Mouse (Mus musculus) MN1 (cell line): ENCODE measurements around the gene Unk.

Experiments used
- DNase-seq: peaks from one replicate; pipeline ENCODE4 v3.0.0-alpha.2; 2016; ENCODE audit warnings: low spot score

The Unk gene

DNA sequence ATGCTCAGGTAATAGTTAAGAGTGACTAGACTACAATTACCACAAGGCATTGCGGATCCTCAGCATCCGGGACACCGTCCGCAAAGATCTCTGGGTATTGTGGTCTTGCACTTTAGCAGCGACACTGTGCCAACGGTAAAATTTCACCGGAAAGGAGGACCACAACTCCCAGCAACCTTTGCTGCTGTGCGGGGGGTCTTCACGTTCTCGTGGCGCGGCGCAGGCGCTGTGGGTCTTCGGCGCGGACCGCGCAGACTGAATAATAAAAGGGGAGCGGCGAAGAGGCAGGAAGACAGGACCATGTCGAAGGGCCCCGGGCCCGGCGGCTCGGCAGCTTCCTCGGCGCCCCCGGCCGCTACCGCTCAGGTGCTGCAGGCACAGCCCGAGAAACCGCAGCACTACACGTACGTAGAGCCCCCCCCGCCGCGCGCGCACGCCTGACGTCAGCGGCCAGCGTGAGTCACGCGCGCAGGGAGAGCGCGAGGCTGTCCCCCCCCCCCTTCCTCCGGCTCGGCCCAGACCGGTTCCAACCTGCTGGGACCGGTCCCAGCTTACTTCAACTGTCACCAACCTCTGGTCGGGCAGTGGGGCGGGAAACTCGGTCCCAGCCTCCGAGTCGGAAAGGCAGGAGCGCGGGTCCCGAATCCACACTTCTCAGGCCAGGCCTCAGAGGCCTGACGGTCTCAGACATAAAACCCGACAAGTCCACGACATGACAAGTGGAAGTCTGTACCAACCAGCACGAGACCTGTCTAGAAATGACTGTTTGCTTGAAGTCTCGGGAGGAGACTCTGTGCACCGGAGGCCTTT is at the start of gene Unk:
TSS of gene Unk (plus strand) at position 235 of the 810 bp plus-strand sequence.
- DNase-seq, result peak; percentile 98

DNA sequence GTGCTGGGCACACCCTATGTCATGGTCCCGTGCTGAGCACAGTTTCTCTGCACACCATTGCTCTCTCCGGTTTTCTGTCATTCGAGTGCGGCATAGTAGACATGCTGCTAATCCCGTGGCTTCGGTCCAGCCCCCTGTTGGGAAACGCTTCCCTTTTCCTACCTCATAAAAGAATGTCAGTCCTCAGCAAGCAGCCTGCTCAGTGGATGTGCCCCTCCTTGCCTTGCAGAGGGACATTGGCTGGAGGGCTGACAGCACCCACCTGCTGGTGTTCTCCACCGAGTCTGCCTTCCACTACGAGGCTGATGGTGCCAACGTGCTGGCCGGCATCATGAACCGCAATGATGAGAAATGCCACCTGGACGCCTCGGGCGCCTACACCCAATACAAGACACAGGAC is 47.6 kb upstream of the Unk start:
- DNase-seq, result no peak

DNA sequence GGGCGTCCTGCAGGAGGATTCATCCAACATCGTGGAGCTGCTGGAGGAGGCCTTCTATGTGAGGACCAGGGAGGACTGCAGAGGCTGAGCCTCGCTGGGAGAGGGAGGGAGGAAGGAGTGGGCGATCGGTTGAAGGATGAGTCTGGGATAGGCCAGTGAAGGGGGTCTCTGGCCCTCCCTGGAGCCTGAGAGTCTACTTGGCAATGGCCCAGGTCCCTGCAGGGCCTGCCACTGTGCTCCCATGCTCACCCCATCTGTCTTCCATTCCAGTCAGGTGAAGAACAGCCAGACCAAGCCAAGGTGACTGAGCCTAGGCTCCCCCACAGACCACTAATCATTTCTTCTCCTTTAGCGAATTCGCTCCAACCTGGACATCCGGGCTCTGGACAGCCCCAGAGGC is 46.8 kb upstream of the Unk start:
- no peak for DNase-seq

DNA sequence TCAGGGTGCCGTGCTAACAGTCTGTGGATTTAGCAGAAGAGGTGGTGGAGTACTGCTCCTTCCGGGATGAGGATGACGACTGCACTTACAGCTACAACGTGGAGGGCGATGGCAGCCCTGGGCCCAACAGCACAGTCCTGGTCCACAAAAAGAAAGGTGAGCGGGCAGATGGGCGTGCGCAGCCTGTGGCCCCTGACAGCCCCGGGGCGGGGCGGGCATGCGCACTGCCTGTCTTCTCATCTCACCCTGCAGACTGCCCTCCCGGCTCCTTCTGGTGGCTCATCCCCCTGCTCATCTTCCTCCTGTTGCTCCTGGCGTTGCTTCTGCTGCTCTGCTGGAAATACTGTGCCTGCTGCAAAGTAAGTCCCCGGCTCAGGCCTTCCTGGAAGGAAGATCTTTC is 40.4 kb upstream of the Unk start:
- DNase-seq, result no peak

DNA sequence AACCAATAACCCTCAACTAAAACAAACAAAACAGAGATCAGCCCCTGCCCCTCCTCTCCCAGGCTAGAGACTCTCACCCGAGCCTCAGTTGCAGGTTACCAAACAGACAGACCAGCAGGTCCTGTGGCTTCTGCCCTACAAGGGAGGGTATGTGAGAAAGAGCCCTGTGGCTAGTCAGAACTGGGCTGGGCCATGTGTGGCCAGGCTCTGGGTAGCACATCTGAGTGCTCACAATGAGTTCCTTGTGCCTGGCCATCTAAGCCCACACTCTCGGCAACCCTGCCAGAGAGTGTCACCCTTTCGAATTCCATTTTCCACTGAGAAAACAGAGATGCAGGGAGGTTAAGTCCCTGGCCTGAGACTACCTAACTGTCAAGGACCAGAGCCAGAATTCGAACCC is 38.0 kb upstream of the Unk start:
- DNase-seq, result no peak

DNA sequence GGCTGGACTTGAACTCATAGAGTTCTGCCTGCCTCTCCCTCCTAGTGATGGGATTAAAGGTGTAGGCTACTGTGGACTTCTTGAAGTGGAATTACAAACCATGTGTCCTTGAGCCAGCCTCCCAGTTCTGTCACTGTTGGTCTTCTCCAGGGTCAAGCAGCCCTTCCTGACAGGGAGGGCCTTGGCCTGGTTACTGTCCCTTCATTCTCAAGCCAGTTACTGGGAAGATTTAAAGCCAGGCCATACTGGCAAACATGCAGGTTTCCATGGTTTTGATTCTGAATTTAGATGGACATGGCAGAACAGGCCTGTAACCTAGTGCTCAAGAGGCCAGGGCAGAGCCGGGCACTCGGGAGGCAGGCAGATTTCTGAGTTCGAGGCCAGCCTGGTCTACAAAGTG is 34.9 kb upstream of the Unk start:
- no peak for DNase-seq

DNA sequence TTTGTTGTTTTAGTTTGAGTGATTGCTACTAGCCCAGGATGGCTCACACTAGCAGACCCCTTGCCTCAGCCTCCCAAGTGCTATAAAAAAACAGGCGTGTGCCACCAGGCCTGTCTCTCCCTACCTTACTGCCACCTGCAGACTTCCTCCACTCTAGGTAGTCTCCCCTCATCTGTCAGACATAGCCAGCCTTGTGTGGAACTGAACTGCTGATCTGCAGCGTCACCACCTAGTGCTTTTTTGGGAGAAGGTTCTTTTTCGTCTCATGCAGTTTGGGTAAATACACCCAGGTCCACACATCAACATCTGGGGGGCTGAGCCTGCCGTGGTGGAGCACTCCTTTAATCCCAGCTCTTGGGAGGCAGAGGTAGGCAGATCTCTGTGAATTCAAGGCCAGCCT is 33.1 kb upstream of the Unk start:
- DNase-seq, result no peak

DNA sequence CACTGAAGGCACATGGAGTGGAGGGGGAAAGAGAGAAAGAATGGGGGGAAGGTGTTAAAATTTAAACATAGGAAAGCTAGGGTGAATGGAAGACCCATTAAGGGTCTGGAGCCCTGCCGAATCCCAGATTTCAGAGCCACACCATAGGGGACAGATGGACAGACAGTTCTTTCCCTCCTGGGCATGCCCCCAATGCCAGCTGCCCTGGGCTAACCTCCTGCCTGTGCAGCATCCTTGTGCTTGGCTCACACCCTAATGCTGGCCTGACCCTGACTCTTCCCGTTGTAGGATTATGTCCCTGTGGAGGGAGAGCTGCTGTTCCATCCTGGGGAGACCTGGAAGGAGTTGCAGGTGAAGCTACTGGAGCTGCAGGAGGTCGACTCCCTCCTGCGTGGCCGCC is 32.5 kb upstream of the Unk start:
- no peak for DNase-seq

DNA sequence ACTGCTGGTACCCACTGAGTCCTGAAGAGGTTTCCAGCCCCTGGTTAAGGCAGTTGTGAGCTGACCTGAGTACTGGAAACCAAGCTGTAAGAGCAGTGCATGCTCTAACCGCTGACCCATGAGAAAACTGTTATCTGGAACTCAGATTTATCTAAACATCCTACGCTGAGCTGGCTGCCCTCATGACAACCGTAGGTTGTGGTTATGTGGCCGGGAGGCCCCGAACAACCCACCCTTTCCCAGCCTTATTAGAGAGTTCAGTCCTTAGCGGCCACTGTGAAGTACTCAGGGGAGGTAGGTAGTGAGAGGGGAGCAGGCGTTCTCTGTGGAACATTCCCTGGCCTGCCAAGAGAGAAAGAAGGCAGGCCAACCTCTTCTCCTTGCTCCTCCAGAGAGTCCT is 31.1 kb upstream of the Unk start:
- DNase-seq, result no peak

DNA sequence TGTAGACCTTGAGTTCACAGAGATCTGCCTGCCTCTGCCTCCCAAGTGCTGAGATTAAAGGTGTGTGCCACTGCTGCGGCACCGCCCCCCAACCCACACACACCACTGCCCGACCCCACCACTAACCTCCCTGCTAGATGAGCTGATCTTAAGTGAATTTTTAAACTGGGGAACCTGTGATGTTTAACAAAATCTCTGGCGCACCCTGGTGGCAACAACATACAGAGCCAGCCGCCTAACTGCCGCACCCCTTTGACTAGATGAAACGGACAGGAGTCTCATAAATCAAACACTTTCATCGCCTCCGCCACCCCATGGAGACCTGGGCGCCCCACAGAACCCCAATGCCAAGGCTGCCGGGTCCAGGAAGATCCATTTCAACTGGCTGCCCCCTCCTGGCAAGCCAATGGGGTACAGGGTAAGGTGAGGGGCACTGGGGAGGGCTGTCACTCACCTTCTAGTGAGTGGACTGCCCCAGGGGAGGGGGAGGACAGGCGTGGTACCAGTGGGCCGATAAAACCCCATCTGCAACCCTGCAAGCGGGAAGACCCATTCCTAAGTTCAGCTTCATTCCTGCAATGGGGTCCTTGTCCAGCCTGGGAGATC is 30.5 kb upstream of the Unk start:
- peak; percentile 81 for DNase-seq

DNA sequence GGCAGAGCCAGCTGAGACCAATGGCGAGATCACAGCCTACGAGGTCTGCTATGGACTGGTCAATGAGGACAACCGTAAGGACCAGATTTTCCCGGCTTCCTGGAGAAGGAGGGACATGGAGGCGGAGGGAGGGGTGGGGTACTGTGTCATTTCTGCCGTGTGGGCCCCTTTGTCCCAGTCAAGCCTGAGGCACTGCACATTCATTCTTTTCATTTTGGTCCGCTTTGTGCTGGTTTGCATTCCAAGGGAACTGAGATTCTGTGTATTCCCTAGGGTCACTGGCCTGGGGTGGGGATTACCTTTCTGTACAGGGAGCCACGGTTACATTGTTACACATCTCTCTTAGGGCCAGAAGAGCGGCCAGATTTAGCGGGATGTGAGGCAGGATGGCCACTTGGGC is 29.5 kb upstream of the Unk start:
- DNase-seq, result peak; percentile 43

DNA sequence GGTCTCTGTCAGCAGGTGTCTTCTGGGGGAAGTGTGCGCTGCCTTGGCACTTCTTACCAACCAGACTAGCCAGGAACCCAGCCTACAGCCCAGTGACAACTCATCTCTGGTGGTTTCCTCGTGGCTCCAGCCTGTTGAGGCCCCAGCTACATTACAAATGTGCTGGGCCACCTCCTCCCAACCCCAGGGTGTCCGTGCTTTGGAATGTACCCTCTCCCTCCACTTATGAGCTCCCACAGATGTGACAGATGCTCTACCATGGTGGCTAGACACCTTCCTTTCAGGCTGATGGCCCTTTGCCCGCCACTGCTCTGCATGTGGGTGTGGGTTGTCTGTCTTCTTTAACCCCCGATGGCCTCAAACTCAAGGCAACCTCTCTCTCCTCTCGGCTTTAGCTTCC is 28.4 kb upstream of the Unk start:
- DNase-seq, result no peak

DNA sequence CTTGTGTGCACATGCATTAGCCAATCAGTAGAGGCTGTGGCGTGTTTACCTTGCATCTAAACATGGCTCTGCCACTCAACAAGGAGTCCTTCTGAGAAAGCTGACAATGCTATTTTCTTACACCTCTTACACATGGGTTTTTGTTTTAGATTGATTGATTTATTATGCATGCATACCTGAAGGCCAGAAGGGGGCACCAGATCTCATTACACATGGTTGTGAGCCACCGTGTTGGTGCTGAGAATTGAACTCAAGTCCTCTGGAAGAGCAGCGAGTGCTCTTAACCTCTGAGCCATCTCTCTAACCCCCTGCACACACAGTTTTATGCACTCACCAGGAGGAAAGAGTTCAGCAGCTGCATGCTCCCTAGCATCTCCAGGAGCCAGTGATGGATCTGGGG is 27.2 kb upstream of the Unk start:
- no peak for DNase-seq

DNA sequence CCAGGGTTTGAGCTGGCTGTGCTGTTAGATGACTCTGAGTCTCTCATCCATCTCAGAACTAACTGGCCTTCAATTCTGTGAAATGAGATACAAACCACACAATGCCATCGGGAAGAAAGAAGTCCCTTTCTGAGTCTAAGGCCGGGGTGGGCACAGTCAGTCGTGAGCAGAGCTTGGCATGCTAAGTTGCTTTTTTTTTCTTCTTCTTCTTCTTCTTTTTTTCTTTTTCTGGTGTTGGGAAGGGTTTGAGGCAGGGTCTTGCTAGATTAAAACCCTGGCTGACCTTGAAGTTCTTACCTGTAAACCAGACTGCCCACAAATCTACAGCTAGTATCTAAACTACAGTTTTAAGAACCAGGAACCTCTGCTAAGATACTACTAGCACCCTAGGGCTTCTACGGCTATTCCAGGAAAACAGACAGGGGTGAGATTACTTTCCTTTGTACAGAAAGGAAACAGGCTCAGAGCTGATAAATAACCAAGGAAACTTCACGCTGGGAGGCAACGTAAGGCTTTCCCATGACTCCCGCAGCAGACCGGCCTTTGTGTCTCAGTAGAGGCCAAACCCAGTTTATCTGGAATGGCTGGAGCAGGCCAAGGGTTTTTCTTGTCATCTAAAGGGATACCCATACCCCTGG is 25.8 kb upstream of the Unk start:
- DNase-seq, result no peak

DNA sequence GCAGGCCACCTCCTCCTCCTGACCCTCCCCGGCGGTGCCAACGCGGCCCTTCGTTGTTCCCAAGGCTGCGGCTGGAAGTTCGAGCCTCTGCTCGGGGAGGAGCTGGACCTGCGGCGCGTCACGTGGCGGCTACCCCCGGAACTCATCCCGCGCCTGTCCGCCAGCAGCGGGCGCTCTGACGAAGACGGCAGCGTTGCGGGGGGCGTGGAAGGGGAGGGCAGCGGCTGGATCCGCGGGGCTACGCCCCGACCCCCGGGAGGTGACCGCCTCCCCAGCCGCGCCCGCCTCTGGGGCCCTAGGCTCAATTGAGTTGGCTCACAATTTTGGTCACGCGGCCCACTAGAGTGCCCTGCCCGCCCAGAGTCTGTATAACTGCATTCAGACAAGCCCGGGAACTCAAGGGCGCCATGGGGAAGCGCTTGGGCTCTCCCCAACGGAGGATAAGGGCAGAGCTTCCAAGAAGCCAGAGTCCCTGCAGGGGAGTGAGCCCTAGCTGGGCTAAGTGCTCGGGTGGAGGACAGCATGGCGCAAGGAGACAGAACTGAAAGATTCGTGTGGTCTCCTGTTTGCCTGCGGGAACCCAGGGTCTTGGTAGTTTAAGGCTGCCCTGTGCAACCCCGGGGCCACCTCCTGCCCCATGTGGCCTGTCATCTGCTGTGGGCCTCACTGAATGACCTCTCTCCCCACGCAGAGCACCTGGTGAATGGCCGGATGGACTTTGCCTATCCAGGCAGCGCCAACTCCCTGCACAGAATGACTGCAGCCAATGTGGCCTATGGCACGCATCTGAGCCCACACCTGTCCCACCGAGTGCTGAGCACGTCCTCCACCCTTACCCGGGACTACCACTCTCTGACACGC is 25.1 kb upstream of the Unk start:
- no peak for DNase-seq

DNA sequence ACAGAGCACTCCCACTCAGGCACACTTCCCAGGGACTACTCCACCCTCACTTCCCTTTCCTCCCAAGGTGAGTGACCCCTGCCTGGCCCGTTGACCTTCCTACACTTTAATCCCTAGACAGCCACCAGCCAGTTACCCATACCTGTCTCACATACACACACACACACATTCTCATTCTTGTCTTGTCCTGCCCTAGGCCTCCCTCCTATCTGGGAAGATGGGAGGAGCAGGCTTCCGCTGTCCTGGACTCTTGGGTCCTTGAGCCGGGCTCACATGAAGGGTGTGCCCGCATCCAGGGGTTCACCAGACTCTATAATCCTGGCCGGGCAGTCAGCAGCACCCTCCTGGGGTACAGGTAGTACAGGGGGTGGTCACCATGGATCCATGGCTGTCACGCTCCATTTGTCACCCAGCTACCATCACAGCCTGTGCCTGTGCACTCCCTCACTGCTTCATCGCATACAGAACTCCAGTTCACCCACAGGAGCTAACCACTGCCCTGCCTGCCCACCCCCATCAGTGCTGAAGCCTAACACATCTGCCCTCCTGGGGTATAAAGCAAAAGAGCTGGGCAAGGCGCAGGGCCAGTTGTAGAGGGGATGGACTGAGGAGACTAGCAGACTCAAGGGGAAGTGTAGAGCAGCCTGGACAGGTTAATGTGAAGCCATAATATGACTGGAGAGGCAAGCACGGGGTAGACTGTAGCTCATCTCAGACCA is 24.3 kb upstream of the Unk start:
- DNase-seq, result no peak

DNA sequence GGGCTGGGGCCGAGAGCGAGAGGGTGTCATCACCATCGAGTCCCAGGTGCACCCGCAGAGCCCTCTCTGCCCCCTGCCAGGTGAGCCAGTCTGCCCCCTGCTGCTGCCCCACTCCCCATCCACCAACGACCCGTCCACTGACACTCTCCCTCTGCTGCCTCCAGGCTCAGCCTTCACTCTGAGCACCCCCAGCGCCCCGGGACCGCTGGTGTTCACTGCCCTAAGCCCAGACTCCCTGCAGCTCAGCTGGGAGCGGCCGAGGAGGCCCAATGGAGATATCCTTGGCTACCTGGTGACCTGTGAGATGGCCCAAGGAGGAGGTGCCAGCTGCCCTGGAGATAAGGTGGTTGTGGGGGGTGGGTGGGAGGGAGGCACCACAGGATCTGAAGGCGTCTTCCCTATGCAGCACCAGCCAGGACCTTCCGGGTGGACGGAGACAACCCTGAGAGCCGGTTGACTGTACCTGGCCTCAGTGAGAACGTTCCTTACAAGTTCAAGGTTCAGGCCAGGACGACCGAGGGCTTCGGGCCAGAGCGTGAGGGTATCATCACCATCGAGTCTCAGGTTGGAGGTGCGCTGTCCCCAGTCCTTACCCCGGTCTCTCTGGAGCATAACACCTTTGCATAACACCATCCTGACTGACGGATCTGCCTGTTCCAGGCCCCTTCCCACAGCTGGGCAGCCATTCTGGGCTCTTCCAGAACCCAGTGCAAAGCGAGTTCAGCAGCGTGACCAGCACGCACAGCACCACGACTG is 22.8 kb upstream of the Unk start:
- no peak for DNase-seq

DNA sequence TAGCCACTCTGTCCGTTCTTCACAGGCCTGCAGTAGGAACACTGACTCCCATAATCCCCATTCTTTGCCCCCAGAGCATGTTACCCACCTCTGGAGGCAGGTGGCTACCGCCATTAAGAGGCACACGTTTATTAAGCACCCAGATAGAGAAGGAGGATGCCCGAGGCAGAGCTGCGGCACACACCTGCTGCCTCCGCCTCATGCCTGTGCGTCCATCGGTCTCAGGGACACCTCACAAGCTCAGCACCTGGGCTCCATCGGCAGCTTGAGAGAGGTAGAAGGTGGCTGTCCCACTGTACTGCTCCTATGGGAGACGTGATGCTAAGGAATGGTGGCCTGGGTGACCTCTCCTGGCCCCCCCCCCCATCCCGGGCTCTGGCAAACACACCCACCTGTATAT is 21.7 kb upstream of the Unk start:
- DNase-seq, result no peak

DNA sequence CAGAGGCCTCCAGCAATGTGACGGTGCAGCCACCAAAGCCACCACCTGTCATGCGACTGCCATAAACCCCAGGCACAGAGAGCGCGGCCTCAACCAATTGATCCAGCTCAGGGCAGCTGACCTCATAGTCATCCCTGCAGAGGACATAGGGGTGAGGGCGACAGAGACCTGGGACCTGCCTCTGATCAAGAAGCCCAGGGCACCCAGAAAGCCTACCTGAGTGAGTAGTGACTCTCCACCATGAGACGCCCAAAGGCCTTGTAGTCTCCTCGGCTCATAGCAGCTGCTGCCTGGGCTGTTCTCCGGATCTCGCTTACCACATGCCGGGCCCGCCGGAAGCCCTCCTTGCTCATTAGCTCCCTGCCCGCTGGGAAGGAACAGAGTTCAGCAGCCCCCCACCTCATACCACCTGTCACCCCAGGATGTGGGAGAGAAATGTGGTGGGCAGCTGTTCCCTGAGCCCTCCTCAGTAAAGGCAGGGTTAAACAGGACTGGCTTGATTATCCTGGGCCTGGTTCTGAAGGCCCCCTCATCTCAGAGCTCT is 21.2 kb upstream of the Unk start:
- DNase-seq, result no peak

DNA sequence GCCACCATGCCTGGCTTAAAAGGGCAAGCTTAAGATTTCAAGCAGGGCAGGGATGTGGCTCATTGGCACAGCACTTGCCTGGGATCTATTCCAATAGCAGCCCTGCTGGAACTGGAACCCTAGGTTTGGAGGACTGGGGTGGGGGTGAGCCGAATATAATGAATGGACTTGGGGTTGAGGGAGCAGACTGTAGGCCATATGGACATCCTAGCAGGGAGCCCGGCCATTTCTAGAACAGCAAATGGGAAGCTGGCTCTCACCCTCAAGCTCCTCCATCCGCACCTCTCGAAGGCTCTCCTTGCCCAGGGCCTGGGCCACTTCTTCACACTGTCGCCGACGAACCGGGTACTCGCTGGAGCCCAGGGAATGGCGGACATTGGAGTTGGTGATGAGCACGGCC is 20.5 kb upstream of the Unk start:
- DNase-seq, result no peak

DNA sequence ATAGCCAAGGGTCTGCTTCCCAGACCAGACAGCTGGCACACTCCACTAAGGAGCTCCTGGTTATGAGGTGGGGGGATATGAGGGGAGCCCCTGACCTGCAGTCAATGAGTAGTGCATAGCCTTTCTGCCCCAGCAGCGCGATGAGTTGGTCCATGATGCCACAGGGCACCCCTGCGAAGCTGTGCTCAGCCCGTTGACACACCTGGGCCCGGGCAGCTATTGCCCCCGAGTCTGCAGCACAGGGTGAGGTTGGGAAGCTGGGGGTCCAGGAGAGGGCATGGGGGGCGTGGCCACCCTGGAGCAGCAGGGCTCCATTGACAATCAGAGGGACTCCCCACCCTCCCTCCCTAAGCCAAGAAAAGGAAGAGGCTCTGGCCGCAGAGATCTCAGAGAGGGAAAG is 20.0 kb upstream of the Unk start:
- DNase-seq, result no peak
